Mouse (Mus musculus) hindbrain, embryonic 12.5 days (tissue): Measurements from ENCODE around the gene Pold4. TPM values are rescaled to one million over a fixed set of nuclear protein-coding genes. Genes with fewer than 3 reads are reported as not detected.
"Not testable (repeated sequence)": the region's sequence is repeated elsewhere in the genome, so short reads cannot be mapped to it uniquely, and the experiment has no call there.

Source experiments
- ATAC-seq: fragments of 200-750 bp; cut with Nextera tagmentation; 2 replicates; pipeline ENCODE4 v1.8.0; 2017; ENCODE audit warnings: moderate TSS enrichment; ENCODE audit not compliant: low FRiP score
- H3K27ac ChIP-seq: fragments of 300-500 bp; sonication (generic); 2 replicates; pipeline ENCODE4 v1.5.1; 2016; ENCODE audit warnings: mild to moderate bottlenecking
- H3K27me3 ChIP-seq: fragments of 300-500 bp; sonication (generic); 2 replicates; pipeline ENCODE4 v1.6.1; 2016; ENCODE audit warnings: mild to moderate bottlenecking
- H3K36me3 ChIP-seq: fragments of 300-500 bp; sonication (generic); 2 replicates; pipeline ENCODE4 v1.6.1; 2016; ENCODE audit warnings: mild to moderate bottlenecking
- H3K4me1 ChIP-seq: fragments of 300-500 bp; sonication (generic); 2 replicates; pipeline ENCODE4 v1.6.1; 2016
- H3K4me2 ChIP-seq: fragments of 300-500 bp; sonication (generic); replicated peaks from 2 replicates; pipeline ENCODE4 v1.6.1; 2016; ENCODE audit warnings: mild to moderate bottlenecking
- H3K4me3 ChIP-seq: fragments of 300-500 bp; sonication (generic); 2 replicates; pipeline ENCODE4 v1.5.1; 2016; ENCODE audit warnings: mild to moderate bottlenecking
- H3K9ac ChIP-seq: fragments of 300-500 bp; sonication (generic); 2 replicates; pipeline ENCODE4 v1.6.1; 2016; ENCODE audit warnings: mild to moderate bottlenecking, moderate library complexity
- H3K9me3 ChIP-seq: fragments of 300-500 bp; sonication (generic); replicated peaks from 2 replicates; pipeline ENCODE4 v1.6.1; 2016; ENCODE audit warnings: mild to moderate bottlenecking
- WGBS: fragments of 180-500 bp; shearing (Covaris S2); methylation state at CpG from one replicate; pipeline ENCODE4 v1.1.7; 2016; 5-methylcytosine and 5-hydroxymethylcytosine counted together
- polyA plus RNA-seq: library from polyadenylated mRNA; unstranded; fragments of >200 nt; fragmentation: Nextera tagmentation; extraction: Ambion mirVana; gene quantifications from 2 replicates; pipeline ENCODE4 v1.2.1, GENCODE M21; 2016

Pold4 gene
- polyA plus RNA-seq, 1 experiment from 2014 or later: 17.2 TPM

GRCm38 (mm10) chr19:4242416-4242815 lies 10.7 kb downstream of the Pold4 start:
- Histone ChIP-seq H3K27ac (no peak overlapping the region), H3K9ac (no peak overlapping the region), H3K9me3 (no peaks in the 10 kb centered on the region), H3K4me1 (no peaks in the 10 kb centered on the region), H3K4me2 (no peak overlapping the region), H3K27me3 (no peaks in the 10 kb centered on the region), H3K4me3 (no peak overlapping the region), H3K36me3 (no peaks in the 10 kb centered on the region)
- ATAC-seq: no peak
- WGBS: 71% methylated on average over 3 of the region's 3 CpGs

- no peaks in the 10 kb centered on the region for H3K36me3 ChIP-seq
- H3K9ac ChIP-seq: no peak overlapping the region
- no peaks in the 10 kb centered on the region for H3K4me1 ChIP-seq
- H3K9me3 ChIP-seq: no peaks in the 10 kb centered on the region
- WGBS: 86% methylated on average over 6 of the region's 6 CpGs
- no peaks in the 10 kb centered on the region for H3K27me3 ChIP-seq
- no peak overlapping the region for H3K4me3 ChIP-seq
- no peak overlapping the region for H3K4me2 ChIP-seq
- no peak overlapping the region for H3K27ac ChIP-seq
- no peak for ATAC-seq
Observed at GRCm38 (mm10) chr19:4244775-4245174, 13.1 kb downstream of the Pold4 start.

- WGBS: 60% methylated on average over 1 of the region's 1 CpGs
- no peaks in the 10 kb centered on the region for H3K9me3 ChIP-seq
- no peak overlapping the region for H3K4me3 ChIP-seq
- H3K27me3 ChIP-seq: no peaks in the 10 kb centered on the region
- no peak for ATAC-seq
- H3K36me3 ChIP-seq: no peaks in the 10 kb centered on the region
- no peak overlapping the region for H3K9ac ChIP-seq
- no peaks in the 10 kb centered on the region for H3K4me1 ChIP-seq
- H3K4me2 ChIP-seq: no peak overlapping the region
- no peak overlapping the region for H3K27ac ChIP-seq
Observed at GRCm38 (mm10) chr19:4247010-4247409, 15.3 kb downstream of the Pold4 start.

DNA sequence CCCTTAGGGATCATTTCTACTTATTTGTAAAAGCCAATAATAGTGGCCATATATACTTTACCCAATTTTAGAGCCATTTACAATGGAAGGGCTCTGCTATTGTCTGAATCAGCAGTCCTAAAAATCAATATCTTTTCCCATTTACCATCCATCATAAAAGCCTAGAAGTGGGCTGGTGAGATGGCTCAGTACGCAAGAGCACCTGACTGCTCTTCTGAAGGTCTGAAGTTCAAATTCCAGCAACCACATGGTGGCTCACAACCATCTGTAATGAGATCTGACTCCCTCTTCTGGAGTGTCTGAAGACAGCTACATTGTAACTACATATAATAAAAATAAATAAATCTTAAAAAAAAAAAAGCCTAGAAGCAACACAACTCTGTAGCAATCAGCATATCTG lies 17.0 kb downstream of the Pold4 start:
- H3K4me1 ChIP-seq, H3K27ac ChIP-seq, H3K4me3 ChIP-seq, H3K4me2 ChIP-seq, ATAC-seq, H3K9me3 ChIP-seq, H3K9ac ChIP-seq, H3K36me3 ChIP-seq, H3K27me3 ChIP-seq: not testable (repeated sequence)
- 69% methylated on average over 1 of the region's 1 CpGs for WGBS

DNA sequence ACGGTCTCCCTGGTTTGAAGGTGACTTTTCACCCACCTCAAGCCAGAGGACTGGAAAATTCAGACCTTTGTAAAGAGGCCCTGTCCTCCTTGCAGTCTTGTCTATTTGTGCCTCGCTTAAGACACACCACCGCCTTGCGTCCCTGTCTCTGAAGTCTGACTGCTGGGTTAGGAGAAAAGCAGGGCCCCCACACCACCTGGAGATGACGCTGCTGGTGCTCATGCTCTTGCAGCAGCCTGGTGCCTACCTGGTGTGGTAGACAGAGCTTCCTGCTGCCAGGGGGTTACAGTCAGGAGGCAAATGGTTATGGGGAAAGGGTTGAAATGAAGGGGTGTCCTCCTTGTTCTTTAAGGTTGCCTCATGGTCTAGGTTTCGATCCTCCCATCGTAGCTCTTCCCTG lies 22.5 kb downstream of the Pold4 start:
- H3K4me2 ChIP-seq: no peak overlapping the region
- no peak for ATAC-seq
- H3K27ac ChIP-seq: no peak overlapping the region
- H3K9ac ChIP-seq: no peak overlapping the region
- H3K36me3 ChIP-seq: no peaks in the 10 kb centered on the region
- 85% methylated on average over 7 of the region's 7 CpGs for WGBS
- H3K27me3 ChIP-seq: no peaks in the 10 kb centered on the region
- H3K9me3 ChIP-seq: no peaks in the 10 kb centered on the region
- no peak overlapping the region for H3K4me3 ChIP-seq
- H3K4me1 ChIP-seq: peaks cover 4% of the 10 kb centered on the region; the same call in 1 of the 2 replicates

- H3K27me3 ChIP-seq: no peaks in the 10 kb centered on the region
- H3K4me3 ChIP-seq: no peak overlapping the region
- H3K4me1 ChIP-seq: peaks cover 4% of the 10 kb centered on the region; the same call in 1 of the 2 replicates
- no peak for ATAC-seq
- H3K27ac ChIP-seq: no peak overlapping the region
- no peak overlapping the region for H3K9ac ChIP-seq
- no peak overlapping the region for H3K4me2 ChIP-seq
- H3K9me3 ChIP-seq: no peaks in the 10 kb centered on the region
- 71% methylated on average over 11 of the region's 11 CpGs for WGBS
- no peaks in the 10 kb centered on the region for H3K36me3 ChIP-seq
Observed at GRCm38 (mm10) chr19:4255583-4256162, 24.0 kb downstream of the Pold4 start.

DNA sequence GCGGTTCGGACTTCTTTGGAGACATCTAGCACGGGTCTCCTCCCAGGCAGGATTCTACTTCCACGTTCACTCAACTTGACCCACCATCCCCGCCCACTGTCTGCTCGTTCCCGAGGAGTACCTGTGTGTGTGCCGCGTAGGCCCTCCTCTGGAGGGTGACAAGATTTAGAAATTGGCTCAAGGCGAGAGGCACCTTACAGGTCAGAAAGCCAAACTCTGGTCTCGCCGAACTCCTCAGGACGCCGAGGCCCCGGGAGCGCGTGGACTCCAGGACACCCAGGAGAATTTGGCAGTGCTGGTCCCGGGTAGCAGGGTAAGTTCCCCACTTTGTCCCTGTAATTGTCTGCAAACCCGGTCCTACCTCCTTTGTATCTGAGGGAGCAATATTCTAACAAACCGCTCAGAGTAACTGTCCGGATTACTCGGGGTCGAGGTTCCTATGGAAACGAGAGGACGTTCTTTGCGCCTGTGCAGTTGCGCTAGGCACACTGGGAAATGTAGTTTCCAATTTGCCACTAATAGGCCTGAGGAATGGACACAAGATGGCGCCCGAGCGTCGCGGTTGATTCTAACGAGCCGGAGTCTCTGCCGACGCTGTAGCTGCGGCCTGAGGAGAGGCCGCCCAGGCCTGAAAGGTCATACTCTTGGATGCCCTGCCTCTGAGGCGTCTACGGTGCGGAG lies 25.7 kb downstream of the Pold4 start:
- peak overlapping the region; percentile 80 for H3K4me2 ChIP-seq
- ATAC-seq: peak; percentile 94
- H3K27ac ChIP-seq: no peak overlapping the region
- H3K9ac ChIP-seq: peak overlapping the region; percentile 64
- H3K27me3 ChIP-seq: no peaks in the 10 kb centered on the region
- no peaks in the 10 kb centered on the region for H3K9me3 ChIP-seq
- under 1% methylated on average over 41 of the region's 41 CpGs for WGBS
- H3K36me3 ChIP-seq: no peaks in the 10 kb centered on the region
- H3K4me3 ChIP-seq: peak overlapping the region; percentile 54
- peaks cover 4% of the 10 kb centered on the region; the same call in 1 of the 2 replicates for H3K4me1 ChIP-seq

- no peaks in the 10 kb centered on the region for H3K9me3 ChIP-seq
- peak overlapping the region; percentile 80 for H3K4me2 ChIP-seq
- WGBS: 25% methylated on average over 12 of the region's 12 CpGs
- no peak overlapping the region for H3K27ac ChIP-seq
- no peaks in the 10 kb centered on the region for H3K36me3 ChIP-seq
- H3K4me3 ChIP-seq: peak overlapping the region; percentile 54
- peak overlapping the region; percentile 64; the same call in 1 of the 2 replicates for H3K9ac ChIP-seq
- peaks cover 4% of the 10 kb centered on the region; the same call in 1 of the 2 replicates for H3K4me1 ChIP-seq
- H3K27me3 ChIP-seq: no peaks in the 10 kb centered on the region
- ATAC-seq: peak; percentile 60; the same call in 1 of the 2 replicates
Observed at GRCm38 (mm10) chr19:4257897-4258252, 26.2 kb downstream of the Pold4 start.

DNA sequence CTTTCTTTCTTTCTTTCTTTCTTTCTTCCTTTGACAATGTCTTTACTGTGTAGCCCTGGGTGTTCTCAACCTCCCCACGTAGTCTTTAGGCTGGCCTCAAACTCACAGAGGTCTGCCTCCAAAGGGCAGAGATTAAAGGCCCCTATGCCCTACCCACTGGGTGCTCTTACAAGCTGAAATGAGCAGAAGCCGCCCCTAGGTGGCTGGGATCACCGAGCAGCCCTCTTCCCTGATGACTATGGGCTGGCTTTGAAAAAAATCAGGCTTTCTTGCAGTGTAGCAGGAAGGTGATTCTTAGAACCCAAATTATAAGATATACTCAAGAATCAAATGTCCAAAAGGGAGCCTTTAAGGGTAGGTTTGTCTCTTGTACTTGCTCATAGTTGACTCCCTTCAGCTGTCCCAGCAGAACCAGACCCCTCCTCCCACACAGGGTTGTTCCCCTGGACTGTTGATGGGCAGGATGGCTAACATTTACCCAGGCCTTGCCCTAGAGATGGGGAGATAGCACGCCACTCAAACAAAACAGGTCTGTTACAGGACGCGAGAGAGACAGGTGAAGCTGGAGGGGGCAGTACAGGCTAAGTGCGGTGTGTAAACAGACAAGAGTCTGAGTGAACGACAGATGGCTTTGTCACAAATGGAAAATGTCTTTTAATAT lies 29.5 kb downstream of the Pold4 start:
- 55% methylated on average over 8 of the region's 8 CpGs for WGBS

GRCm38 (mm10) chr19:4262756-4263155 lies 31.1 kb downstream of the Pold4 start:
- 73% methylated on average over 6 of the region's 6 CpGs for WGBS
- H3K27ac ChIP-seq: no peak overlapping the region
- no peak overlapping the region for H3K4me2 ChIP-seq
- H3K9ac ChIP-seq: no peak overlapping the region
- no peaks in the 10 kb centered on the region for H3K9me3 ChIP-seq
- H3K27me3 ChIP-seq: peaks cover 6% of the 10 kb centered on the region
- H3K4me1 ChIP-seq: peaks cover 3% of the 10 kb centered on the region; the same call in 1 of the 2 replicates
- H3K4me3 ChIP-seq: no peak overlapping the region
- no peaks in the 10 kb centered on the region for H3K36me3 ChIP-seq
- no peak for ATAC-seq

More for the DNA sequence above, 29.5 kb downstream of the Pold4 start:
- H3K4me2 ChIP-seq: no peak overlapping the region
- H3K4me3 ChIP-seq: no peak overlapping the region
- no peaks in the 10 kb centered on the region for H3K9me3 ChIP-seq
- ATAC-seq: no peak
- H3K36me3 ChIP-seq: no peaks in the 10 kb centered on the region
- H3K9ac ChIP-seq: no peak overlapping the region
- H3K4me1 ChIP-seq: peaks cover 4% of the 10 kb centered on the region; the same call in 1 of the 2 replicates
- H3K27ac ChIP-seq: no peak overlapping the region
- no peaks in the 10 kb centered on the region for H3K27me3 ChIP-seq

DNA sequence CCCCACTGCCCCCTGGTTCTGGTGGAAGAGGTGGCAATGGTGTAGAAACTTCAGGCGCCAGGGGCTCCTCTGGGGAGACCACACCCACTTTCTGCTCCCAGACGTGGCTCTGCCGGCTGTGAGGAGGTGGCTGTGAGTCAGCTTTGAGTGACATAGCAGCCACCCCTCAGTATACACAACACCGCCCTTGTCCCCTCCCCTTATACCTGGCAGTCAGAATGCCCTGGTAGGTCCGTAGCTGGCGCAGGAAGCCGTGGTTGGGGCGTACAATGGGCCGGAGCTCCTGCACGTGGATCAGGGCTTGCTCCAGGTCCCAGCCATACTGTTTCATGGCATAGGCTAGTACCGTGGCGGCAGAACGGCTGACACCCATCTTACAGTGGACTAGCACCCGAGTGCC lies 32.0 kb downstream of the Pold4 start:
- 65% methylated on average over 14 of the region's 14 CpGs for WGBS
- Histone ChIP-seq H3K27me3 (peaks cover 16% of the 10 kb centered on the region), H3K9me3 (no peaks in the 10 kb centered on the region), H3K36me3 (no peaks in the 10 kb centered on the region), H3K4me1 (peaks cover under 1% of the 10 kb centered on the region; the same call in 1 of the 2 replicates), H3K4me3 (no peak overlapping the region), H3K27ac (no peak overlapping the region), H3K9ac (no peak overlapping the region), H3K4me2 (no peak overlapping the region)
- no peak for ATAC-seq

DNA sequence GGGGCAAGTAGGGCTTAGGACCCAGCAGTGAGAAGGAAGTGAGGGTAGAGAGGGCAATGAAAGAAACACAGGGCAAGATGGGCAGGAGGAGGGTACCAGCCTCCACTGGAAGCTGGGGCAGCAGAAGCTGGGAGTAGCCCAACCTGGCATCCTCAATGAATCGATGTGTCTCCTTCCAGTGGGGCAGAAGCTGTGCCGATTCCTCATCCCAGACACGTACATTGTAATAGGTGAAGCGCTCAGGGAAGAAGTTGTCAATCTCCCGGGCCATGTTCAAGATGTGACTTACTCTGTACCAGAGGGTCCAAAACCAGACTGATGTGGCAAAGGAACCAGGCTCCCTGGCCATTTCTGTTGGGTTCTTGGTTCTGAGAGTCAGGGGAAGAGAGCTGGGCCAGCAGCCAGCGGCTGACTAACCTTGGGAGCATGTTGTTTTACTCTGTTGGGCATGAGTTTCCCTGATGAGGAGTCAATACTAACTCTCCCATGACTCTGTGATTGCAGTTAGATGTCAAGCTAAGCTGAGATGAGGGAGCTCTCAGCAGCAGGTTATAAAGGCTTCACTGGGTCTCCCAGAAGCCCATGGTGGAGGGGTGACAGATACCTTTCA lies 32.6 kb downstream of the Pold4 start:
- Histone ChIP-seq H3K27me3 (peaks cover 21% of the 10 kb centered on the region), H3K36me3 (no peaks in the 10 kb centered on the region), H3K27ac (no peak overlapping the region), H3K4me3 (no peak overlapping the region), H3K4me2 (no peak overlapping the region), H3K4me1 (peaks cover 6% of the 10 kb centered on the region; the same call in 1 of the 2 replicates), H3K9me3 (no peaks in the 10 kb centered on the region), H3K9ac (no peak overlapping the region)
- ATAC-seq: no peak
- WGBS: 95% methylated on average over 6 of the region's 6 CpGs
